Mouse (Mus musculus): ENCODE measurements around the gene Ifnar1.

The Ifnar1 gene

GRCm38 (mm10) chr16:91461066-91461638 lies 23.9 kb upstream of the Ifnar1 start:
- no peak for DNase-seq (ENCODE audit: low read depth, low spot score)

GRCm38 (mm10) chr16:91461773-91462181 lies 23.3 kb upstream of the Ifnar1 start:
- no peak for DNase-seq (ENCODE audit: low read depth, low spot score)

- DNase-seq (ENCODE audit: low read depth, low spot score) = no peak
Observed at GRCm38 (mm10) chr16:91462644-91463043, 22.4 kb upstream of the Ifnar1 start.

DNA sequence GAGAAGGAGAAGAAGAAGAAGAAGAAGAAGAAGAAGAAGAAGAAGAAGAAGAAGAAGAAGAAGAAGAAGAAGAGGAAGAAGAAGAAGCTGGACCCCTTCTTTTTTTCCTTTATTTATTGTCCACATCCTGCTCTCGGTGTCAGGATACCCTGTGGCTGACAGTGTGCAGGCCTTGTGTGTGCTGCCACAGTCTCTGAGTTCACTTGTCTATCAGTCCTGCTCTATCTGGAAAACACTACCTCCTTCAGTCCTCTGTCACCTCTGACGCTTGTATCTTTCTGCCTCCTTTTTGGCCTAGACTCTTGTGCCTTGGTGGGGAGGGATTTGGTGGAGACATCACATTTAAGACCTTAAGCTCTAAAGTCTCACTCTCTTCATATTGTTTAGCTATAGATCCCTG lies 21.6 kb upstream of the Ifnar1 start:
- DNase-seq (ENCODE audit: low read depth, low spot score) = no peak

DNA sequence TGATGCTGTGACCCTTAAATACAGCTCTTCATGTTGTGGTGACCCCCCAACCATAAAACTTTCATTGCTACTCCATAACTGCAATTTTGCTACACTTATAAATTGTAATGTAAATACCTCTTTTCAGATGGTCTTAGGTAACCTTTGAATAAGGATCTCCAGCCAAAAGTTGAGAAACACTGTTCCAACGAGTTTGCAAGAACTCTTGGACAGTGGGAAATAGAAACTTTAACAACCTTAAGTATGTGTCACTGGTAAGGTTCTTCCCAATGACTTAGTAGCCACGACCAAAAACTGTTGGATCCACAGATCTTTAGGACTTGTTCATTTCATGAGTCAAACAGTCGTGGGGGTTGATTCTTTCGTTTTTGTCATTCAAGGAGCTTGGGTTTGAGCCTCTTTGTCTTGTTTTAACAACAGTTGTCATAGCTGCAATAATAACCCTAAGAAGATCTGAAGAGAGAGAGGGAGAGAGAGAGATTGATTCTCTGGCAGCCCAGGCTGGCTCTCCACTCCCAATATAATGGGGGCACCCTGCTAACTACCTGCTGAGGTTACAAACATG lies 21.1 kb upstream of the Ifnar1 start:
- no peak for DNase-seq (ENCODE audit: low read depth, low spot score)

- DNase-seq (ENCODE audit: low read depth, low spot score) = peak; percentile 94
Observed at GRCm38 (mm10) chr16:91464594-91465504, 20.2 kb upstream of the Ifnar1 start.

DNA sequence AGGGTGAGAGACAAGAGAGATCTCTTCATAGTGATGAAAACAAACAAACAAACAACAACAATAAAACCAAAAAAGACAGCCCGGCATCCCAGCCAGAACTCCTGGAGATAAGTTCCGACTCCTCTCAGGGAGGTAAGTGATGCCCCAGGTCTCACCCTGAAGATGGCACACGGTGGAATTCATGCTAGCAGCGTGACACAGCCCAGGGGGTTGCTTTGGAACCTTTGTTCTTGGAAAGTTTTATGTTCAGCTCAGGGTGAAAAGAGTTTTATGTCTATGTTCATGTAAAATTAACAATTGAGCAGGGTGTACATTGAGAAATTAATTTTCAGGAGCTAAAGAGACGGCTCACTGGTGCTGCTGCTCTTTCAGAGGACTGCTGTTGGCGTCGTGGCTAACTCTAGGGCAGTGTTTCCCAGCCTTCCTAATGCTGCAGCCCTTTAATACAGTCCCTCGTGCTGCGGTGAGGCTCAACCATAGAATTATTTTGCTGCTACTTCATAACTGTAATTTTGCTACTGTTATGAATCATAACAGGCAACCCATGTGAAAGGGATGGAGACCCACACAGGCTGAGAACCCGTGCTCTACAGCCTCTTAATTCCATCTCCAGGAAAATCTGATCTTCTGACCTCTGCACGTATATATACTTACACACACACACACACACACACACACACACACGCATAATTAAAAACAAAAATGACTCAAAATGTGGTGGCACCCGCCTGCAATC lies 19.4 kb upstream of the Ifnar1 start:
- no peak for DNase-seq (ENCODE audit: low read depth, low spot score)

DNA sequence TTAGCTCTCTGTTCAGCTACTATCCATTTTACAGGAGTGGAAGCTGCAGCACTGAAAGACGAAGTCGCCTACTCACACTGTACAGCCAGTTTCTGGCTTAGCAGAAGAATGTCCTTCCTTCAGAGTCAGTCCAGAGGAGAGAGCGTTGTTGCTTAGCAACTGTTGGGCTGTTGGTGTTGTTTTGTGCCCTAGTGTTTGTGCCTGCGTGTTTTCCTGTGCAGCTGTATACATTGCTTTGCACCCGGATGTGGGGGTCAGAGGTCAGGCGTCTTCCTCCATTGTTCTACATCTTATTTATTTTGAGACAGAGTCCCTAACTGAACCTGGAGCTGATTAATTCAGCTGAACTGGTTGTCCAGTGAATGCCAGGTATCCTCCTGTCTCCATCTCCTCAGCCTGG lies 18.5 kb upstream of the Ifnar1 start:
- peak; percentile 53 for DNase-seq (ENCODE audit: low read depth, low spot score)

GRCm38 (mm10) chr16:91470470-91470869 lies 14.6 kb upstream of the Ifnar1 start:
- DNase-seq (ENCODE audit: low read depth, low spot score) = no peak

GRCm38 (mm10) chr16:91471481-91471880 lies 13.6 kb upstream of the Ifnar1 start:
- no peak for DNase-seq (ENCODE audit: low read depth, low spot score)

GRCm38 (mm10) chr16:91475753-91476152 lies 9.3 kb upstream of the Ifnar1 start:
- no peak for DNase-seq (ENCODE audit: low read depth, low spot score)

- no peak for DNase-seq (ENCODE audit: low read depth, low spot score)
Observed at GRCm38 (mm10) chr16:91478067-91478466, 7.0 kb upstream of the Ifnar1 start.

DNA sequence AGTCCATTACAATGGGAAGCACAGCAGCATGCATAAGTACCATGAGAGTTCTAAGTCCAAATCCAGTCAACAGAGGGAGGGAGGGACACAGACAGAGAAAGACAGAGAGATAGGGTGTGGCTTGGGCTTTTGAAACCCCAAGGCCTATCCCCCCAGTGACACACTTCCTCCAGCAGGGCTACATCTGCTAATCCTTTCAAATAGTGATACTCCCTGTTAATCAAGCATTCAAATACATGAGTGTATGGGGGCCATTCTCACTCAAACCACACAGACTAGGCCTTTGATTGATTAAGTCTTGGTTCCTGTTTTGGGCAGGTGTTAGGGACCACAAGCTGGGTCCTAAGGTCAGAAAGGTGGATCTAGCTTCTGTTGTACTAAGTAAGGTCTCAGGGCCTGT lies 4.5 kb upstream of the Ifnar1 start:
- no peak for DNase-seq (ENCODE audit: low read depth, low spot score)

GRCm38 (mm10) chr16:91484387-91484786 lies 651 bp upstream of the Ifnar1 start:
- DNase-seq (ENCODE audit: low read depth, low spot score) = no peak

- DNase-seq (ENCODE audit: low read depth, low spot score) = no peak
Observed at GRCm38 (mm10) chr16:91485841-91486240, 803 bp downstream of the Ifnar1 start.

- no peak for DNase-seq (ENCODE audit: low read depth, low spot score)
Observed at GRCm38 (mm10) chr16:91488066-91488465, 3.0 kb downstream of the Ifnar1 start.

- no peak for DNase-seq (ENCODE audit: low read depth, low spot score)
Observed at GRCm38 (mm10) chr16:91490897-91491296, 5.9 kb downstream of the Ifnar1 start.

DNA sequence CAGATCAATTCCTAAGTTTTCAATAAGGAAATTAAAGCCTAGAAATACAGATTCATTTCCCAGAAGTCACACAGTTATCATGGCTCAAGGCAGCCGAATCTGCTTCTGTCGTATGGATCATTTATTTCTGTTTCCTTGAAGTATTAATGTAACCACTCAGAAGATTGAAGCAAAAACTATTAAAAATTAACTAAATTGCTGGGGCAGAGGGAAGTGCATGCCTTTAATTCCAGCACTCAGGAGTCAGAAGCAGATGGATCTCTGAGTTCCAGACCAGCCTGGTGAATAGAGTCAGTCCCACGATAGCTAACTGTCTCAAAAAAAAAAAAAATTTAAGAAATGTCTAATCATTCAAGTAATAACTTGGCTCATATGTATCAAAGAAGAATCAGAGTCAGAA lies 6.4 kb downstream of the Ifnar1 start:
- no peak for DNase-seq (ENCODE audit: low read depth, low spot score)

DNA sequence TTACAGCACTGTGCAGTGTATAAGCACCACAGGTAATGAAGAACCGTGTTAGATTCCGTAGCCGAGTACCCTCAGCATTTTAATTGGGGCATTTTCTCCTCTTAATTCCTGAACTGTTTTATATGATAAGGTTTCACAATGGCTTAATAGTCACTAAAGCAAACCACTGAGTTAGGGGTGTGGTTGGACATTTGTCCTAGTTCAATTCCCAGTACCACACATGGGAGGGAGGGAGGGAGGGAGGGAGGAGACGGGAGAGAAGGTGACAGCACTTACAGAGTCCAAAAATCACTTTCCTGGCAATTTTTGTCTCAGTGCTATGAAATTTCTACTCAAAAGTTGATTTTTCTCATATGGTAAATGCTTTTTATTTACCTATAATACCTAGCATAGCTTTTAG lies 10.5 kb downstream of the Ifnar1 start:
- no peak for DNase-seq (ENCODE audit: low read depth, low spot score)

DNA sequence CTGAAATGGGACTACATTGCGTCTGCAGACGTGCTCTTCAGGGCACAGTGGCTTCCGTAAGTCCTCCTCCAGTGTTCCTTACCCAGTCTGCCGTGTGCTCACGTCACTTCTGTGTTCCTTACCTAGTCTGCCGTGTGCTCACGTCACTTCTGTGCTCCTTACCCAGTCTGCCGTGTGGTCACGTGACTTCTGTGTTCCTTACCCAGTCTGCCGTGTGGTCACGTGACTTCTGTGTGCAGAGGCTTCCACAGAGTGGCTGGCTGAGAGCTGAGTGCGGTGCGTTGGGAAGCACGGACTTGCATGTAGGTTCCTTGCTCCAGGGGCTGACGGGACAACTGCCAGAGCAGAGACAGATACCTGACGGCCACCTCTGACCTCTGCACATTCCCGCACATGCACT lies 11.2 kb downstream of the Ifnar1 start:
- DNase-seq (ENCODE audit: low read depth, low spot score) = no peak

- no peak for DNase-seq (ENCODE audit: low read depth, low spot score)
Observed at GRCm38 (mm10) chr16:91496766-91497165, 11.7 kb downstream of the Ifnar1 start.

DNA sequence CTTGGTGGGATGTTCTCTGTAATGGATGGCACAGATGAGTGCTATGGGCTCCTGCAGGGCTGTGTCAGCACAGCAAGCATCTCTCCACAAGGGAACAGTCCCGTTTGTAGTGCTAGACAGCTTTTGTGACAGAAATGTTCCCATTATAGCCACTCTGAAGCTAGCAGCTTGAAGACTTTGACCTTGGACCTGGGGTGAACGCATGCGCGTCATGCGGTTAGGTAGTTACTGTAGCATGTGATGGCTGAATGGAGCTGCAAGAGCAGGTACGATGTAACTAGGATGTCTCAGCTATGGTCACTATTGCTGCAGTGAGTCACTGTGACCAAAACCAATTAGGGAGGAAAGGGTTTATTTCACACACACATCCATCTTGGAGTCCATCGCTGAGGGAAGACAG lies 13.0 kb downstream of the Ifnar1 start:
- no peak for DNase-seq (ENCODE audit: low read depth, low spot score)
